Mouse (Mus musculus): ENCODE measurements around the gene Col27a1.
A peak's percentile ranks its signal among the peaks of the same experiment; 100 is the strongest.

Gene Col27a1

DNA sequence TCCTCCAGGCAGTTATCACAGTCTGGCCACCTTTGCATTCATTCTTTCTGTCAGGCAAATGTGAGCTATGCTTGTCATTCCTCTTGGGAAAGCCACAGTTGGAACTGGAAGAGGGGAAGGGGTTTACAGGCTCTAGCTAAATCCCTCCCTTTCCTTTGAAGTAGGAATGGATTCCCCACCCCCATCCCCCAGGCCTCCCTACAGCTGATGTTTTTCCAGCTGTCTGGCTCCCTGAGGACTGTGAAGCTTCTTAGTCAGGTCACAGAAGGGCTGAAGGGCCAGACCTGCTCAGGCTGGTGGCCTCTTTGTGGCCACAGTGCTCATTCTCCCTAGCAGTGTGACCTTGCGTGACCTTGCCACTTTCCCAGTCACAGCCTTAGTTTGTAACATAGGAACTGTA is 49.1 kb downstream of the Col27a1 start:
- no peak for DNase-seq

DNA sequence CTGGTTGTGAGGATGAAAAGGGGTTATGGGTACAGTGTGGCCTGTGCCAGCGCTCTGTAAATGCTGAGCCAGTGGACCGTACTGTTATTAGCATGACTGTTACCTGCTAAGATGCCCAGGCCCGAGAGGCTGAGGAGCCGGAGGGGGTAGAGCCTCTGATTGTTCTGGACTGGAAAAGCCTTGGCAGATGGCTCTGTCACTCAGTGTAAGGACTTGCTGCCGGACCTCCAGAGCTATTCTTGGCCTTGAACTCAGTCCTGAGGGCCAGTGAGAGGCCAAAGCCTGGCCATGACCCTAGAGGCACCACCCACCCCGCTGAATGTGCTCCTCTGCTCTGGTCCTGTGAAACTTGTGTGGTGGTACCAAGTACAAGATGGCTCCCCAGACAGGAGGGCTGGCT is 52.5 kb downstream of the Col27a1 start:
- peak in 1 of 2 experiments; percentile 24 for DNase-seq

DNA sequence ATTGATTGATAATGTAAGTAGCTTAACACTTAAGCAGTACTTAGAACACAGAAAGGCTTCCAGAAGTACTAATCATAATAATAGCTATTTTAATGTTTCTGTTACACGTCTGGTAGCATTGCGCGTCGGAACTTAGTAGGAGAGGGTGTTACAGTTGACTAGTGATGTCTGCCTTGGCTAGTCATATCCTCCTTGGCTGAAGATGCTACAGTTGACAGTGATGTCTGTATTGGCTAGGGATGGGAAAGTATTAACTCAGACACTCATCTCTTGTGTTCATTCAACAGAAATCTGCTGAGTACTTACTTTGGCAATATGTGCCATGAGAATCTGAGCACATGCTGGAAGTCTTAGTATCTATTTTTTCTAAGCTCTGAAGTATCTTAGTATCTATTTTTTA is 53.3 kb downstream of the Col27a1 start:
- DNase-seq, result no peak

DNA sequence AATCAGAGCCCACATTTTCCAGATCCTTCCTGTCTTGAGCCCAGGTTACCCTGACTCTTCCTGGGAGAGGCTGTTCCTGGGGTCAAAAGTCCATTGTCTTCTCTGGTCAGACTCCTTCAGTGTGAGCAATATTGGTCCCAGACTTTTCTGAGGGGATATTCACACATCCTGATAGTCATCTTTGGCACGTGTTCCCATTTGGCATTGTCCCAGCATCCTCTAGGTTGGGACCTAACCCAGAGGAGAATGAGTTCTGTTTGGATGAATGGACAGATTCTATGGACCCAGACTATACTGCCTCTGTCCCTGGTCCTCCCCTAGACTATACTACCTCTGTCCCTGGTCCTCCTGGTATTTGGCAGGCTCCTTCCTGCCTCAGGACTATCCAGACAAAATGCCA is 53.8 kb downstream of the Col27a1 start:
- peak; percentile 29 to 44 for DNase-seq

DNA sequence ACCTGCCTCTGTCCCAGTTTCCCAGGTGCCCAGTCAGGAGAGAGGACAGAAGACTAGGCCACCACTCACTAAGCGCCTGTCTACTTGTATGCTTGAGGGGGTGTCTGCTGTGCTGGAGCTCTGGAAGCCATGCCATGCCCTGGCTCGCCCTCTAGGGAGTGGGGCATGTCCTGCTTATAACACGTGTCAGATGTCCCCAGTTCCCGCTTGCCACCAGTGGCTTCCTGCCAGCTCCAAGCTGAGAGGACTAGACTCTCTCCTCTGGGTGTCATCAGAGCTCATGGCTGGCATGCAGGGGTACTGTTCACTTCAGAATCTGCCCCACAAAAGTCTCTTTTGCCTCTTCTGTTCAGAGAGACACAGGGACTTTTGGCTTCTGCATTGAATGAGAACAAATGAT is 55.0 kb downstream of the Col27a1 start:
- DNase-seq, result peak; percentile 32 to 43

DNA sequence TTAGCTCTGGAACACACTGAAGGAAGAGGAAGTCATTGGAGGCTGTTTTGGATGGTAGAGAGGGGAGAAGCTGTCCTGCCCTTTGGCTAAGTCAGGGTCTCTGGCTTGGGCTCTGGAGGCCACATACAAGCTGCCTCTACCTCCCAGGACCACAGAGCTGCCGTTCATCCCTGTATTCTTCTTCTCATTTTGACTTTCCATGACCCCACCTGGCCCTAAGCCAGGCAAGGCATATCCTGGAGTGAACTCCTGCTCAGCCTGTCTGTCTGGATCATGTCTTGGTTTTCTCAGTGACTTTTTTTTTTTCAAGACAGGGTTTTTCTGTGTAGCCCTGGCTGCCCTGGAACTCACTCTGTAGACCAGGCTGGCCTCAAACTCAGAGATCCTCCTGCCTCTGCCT is 60.7 kb downstream of the Col27a1 start:
- DNase-seq, result no peak

DNA sequence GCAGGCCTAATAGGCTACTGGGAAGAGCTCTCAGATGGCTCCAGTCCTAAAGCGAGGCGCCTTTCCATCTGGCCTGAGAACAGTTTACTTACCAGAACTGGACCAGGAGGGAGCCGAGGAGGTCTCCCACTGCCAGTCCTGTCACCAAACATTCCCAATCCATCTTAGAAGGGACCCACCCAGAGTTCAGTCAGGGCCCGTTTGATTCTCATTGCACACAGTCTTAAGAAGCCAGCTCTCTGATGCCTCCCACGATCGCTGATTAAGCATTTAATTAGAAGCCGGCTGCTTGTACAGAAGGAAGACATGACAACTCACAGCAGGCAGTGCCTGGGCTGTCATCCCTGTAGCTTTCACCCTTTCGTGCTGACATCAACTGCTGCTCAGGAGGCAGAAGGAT is 61.4 kb downstream of the Col27a1 start:
- DNase-seq, result peak; percentile 65 to 69

DNA sequence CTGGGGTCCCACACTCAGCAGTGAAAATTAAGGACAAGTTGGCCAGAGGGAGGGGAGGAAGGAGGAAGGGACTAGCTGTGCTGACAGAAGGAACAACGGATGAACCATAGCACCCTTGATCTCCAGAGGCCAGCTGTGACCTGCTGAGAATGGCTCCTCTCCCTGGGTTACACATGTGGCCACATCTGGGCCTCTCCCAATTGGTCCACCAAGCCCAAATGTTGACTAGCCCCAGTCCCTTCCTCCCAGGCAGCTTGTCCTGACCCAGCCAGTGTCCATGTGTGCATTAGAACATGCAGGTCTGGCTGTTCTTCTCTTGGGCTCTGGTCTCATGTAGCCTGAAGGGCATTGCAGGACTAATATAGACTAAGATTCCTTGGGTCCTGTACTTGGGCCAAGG is 62.8 kb downstream of the Col27a1 start:
- no peak for DNase-seq

DNA sequence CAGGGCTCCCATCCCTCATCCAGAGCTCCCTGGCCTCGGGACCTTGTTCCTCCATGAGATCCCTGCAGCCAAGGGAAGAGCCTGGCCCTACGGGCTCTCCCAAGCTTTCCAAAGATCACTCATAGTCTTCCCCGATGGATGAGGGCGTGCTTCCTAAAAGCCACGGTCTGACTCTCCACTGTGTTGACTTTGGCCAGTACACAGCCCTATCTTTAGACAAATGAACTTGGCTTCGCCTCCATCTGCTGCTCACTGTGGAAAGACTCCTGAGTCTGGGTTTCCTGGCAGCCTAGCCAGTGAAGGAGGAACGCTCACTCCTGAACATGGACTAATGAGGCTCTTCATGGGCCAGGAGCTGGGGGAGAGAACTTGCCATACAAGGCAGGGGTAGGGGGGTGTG is 65.0 kb downstream of the Col27a1 start:
- DNase-seq, result peak; percentile 62 to 72

DNA sequence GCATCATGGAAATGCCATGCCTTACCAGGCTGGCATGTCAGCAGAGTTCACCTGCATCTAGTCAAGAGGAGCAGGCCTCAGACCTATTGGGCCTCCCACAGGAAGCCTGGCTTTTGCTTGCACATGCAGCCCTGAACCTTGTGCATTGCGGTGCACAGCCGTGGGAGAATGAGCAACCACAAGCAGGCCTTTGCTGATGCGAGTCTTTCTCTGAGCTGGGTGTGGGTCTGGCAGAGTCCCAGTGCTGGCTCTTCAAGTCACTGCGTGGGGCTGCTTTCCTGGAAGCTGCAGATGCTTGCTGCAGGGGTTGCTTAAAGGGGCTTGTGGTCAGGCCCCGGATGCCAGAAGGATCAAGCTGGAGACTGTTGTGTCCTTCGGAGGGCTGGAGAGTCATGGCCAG is 67.9 kb downstream of the Col27a1 start:
- DNase-seq, result no peak

DNA sequence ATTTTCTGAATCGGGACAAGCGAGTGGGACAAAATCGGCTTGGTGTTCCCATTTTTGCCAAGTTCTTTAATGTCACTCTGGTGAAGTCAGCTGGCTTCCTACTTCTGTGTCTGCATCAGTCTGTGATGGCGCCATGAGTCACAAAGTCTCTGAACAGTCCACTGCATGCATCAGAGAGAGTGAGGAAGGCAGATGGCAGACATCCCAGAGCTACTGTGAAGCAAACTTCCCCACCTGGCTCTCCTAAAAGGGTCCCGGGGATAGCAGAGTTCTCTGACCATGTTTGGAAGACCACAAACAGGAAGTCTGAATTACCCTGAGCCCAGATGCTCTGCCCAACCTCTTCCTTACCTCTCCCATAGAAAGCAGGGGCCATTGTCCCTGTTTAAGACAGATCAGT is 69.5 kb downstream of the Col27a1 start:
- DNase-seq, result no peak

DNA sequence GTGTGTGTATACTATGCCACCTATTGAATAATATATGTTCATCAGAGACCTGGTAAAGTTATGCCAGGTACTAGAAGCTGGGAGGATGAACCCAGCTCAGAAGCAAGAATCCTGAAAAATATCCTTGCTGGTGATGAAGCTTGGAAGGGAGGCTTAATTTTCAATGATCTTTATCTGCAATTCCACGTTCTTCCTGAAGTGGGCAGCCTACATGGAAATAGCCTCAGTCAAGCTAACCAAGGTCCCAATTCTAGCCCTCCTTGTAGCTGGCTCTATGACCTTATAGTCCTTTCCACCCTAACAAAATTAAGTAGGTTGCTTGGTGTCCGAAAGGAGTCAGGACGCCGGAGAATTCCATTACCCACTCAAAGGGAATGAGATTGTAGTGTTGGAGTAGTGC is 72.2 kb downstream of the Col27a1 start:
- DNase-seq, result no peak

DNA sequence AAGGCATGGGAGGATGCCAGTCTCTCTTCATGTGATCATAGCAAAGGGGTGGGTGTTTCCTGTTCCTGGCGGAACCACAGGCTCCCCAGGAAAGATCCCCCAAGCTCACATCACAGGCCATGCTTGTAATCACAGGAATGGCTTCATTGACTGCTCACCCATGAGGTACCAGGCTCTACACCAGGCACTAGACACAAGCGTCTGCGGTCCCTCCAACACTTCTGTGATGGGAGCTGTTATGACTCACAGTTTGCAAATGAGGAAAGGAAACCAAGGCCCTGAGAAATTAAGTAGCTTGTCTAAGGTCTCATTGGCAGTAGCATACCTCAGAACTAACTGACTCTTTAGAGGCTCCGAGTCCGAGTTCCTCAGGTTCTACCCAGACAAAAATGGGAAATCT is 74.7 kb downstream of the Col27a1 start:
- no peak for DNase-seq

DNA sequence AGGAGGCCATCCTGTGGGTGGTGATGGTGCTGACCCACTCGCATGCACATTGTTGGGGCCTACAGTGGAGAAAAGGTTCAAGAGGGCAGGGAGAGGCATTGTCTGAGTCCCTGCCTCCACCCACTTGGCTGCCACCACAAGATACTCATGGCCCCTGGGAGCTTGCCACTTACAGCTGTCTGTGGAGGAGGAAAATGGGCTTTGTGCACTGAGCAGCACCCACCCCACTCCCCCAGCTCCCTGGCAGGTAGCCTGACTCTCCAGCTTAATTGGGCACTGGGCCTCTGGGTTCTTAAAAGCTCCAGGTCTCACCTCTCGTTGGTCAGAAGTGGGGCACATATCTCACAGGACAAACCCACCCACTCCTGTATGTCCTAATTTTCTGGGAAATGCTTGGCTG is 76.3 kb downstream of the Col27a1 start:
- DNase-seq, result peak; percentile 24 to 39

DNA sequence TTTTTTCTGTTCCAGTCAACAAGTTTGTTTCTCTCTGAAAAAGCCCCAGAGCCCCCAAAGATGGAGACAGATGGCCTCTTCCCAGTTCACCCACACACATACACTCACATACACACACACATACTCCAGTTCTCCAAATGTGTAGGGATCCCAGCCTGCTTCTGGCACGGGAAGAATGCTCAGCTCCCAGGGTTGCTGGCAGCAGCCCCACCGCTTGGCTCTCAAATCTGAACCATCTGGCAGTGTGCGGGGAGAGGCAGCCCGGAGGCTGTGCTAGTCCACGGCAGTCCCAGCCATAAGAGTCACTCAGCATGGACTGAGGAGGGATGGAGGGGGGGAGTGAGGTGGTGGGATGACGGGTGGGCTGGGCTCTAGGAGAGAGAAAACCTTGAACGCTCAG is 77.3 kb downstream of the Col27a1 start:
- DNase-seq, result peak; percentile 97 to 98

DNA sequence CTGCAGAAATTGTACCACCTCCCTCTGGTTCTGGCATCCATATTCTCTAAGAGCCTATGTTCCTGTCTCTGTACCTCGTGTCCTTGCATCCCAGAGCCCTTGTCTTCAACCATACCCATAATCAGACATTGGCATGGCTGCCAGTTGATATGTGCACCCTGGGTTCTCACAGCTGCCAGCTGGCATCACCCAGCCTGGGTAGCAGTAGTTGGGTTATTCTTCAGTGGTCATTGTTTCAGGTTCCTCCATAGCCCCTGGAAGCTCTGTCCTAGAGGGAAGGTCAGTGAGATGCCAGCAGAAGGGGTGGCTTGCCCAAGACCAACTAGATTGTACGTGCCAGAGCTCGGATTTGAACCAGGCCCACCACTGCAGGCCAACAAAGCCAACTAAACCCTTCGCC is 77.9 kb downstream of the Col27a1 start:
- DNase-seq, result peak in 1 of 2 experiments; percentile 39

DNA sequence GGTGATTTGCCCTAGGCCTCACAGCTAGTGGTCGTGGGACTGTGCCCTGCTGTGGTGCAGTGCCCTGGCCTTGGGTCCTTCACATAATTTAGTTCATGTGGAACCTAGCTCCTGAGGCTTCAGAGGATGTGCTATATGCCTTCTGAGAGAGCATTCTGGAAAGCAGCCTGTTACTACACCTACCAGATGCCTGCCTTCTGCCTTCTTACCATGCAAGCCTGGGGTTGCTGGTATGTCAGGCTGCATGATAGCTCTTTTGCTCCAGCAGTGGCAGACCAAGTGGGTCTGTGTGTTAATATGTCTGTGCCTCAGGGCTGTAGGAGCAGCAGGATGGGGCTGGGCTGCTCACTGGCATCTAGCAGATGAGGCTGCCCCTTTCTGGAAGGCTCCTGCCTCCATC is 81.8 kb downstream of the Col27a1 start:
- no peak for DNase-seq

DNA sequence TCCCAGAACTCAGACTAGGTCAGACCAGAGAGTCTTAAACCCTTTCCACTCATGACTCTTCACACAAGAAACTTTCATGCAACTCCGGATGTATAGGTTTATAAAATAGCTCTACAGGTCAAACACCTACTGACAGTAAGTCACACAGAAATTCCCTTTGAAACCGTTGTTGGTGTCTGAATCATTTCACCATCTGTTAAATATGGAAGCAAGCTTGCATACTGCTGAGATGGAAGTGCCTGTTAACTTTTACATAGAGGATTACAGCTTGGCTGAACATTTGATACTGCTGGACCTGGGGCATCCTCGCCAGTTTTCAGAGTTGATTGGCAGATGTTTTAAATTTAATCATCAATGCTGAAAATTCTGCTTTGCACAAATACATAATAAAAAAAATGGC is 82.5 kb downstream of the Col27a1 start:
- no peak for DNase-seq

DNA sequence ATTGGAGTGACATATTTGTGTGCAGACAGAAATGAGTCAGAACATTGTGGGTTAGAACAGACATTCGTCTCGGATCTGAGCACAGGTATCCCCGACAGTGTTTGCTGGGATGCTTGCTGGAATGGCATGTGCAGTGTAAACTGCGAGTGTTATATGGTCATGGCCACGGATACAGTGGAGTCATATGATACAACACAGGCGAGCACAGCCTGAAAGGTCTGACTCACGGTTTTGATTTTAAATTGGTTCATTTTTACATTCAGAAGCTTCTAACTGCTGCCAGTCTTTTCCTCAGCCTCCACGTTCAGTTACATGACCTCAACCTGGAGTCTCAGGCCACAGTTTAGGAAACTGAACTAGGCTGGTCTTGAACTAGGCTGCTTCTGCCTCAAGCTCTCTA is 83.1 kb downstream of the Col27a1 start:
- no peak for DNase-seq

DNA sequence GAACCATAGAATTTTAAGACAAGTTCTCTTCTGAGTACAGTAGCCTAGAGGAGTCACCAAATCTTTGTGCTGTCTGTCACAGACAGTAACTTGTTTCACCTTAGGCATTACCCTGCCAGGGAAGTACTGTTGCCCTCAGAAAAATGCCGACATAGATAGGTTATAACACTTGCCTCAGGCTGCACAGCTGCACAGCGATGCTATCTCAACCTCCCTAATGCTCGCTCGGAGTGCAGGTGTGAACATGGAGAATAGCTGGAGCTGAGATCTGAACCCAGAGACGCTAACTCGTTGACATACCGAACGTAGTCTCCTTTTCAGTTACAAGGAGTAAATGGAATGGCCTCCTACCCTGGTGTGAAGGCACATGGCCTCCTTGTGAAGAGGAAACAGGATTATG is 84.4 kb downstream of the Col27a1 start:
- DNase-seq, result no peak

DNA sequence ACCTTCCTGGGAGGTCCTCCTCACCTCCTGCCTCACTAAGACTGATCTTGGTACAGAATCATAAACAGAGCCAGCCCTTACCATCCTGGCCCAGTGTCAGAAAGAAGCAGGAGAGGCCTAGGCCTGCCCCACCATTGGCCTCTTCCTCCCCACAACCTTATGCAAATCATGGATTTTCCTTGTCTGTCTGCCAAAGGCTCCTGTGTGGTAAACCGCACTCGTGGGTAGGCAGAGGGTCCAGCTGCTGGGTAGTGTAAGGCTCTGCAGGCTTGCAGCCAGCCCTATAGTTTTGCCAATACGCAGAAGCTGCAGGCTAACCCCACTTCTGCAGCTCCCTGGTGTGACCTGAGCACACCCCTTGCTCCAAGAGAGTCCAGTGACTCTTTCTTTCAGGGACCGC is 88.8 kb downstream of the Col27a1 start:
- DNase-seq, result no peak

DNA sequence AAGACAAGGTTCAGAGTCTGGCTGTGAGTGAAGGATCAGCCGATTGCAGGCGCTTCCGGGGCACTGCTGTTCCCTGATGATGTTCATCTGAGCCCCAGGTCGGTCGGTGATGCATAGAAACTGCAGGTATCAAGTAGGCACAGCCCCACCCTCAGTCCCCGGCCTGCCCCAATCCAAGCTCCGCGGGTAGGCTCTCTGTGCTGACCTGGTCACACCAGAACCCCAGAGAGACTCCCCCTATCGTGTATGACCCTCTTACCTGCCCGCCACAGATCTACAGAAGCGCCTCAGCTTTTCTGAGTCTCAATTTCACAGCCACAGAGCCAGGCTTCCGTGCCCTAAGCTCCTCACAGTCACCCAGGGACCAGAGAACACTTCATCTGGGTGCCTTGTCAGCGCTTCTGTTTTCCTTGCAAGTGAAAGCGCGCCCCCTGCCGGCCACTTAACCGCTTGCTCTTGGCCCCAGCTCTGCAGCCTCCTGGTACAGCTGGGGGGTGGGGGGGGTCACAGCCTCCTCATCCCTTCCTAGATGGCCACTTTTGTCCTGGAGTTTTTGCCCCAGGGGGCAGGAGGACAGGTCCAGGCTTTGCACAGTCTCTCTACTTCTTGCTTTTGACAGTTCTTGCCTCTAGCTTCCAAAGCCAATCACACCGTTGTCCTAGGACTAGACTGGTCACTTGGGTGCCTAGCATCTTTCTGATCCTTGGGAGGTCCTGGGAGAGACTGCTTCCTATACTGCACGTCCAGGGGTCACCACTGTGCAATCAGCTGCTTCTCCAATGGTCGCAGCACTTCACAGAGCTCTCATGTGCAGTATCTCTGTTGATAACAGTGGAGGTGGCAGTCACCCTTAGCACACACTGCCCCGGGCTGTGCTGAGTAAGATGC is 93.6 kb downstream of the Col27a1 start:
- DNase-seq, result peak; percentile 88 to 95

DNA sequence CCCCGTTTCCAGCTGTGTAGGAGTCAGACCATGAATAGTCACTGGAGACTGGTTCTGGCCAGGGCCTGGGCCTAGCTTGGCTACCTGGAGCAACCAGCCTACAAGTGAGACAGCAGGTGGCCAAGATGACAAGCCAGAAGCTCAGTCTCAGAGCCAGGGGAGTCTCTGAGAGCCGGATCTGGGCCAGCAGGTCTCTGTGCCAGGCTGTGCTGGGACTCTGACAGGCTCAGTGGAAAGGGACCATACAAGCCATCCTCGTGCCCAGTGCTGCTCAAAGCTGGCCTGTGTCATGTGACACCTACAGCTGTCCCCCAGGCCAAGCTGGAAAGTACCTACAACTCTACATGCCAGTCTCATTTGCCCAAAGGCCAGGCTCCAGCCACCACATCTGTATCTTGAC is 94.5 kb downstream of the Col27a1 start:
- peak; percentile 69 to 72 for DNase-seq

DNA sequence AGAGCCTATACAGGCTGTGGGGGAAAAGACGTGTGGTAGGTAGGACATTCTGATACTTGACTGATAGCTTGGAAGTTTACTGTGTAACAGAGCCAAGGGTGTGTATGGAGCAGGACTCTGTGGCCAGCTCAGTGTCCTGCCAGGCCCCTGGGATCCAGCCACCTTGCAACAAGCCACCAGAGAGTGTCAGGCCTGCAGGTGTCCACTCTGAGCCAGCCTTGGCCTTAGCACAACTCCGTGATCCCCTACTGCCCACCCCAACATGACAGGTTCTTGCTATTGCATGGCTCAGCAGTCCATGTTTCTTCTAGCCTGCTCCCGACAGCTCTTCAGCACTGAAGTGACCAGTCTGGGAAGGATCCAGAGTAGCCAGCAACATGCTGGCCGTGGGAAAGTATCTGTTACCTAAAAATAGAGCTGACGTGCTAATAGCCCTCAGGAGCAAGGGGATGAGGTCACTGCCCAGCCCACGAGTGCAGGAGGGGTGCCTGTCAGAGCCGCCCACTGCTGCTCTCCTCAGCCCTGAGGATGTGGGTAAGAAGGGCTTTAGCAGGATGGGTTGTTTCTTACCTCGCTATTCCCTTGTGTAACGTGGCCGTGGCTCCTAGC is 96.5 kb downstream of the Col27a1 start:
- no peak for DNase-seq

DNA sequence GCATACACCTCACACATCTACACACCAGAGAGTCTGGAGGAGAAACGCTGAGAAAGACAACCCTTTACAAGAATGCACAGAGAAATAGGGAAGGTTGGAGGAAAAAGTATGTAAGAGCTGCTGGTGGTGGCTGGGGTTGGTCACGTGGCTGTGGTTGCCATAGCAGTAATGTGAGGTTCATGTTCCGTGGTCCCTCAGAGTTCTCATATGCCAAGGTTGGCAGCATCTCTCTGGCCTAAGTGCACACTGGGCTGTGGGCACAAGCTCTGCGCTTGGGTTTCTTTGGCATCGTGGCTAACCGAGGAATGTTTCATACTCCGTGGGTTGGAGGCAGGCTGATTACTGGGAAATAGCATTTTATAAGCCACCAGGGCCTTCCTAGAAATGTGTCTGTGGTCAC is 97.6 kb downstream of the Col27a1 start:
- DNase-seq, result no peak
